Mouse (Mus musculus) neural tube, embryonic 10.5 days (tissue): ENCODE data around the gene Mef2a.

Experiments
- DNase-seq: peaks from one replicate; pipeline ENCODE4 v3.0.0-alpha.2; 2017; ENCODE audit warnings: low spot score; ENCODE audit errors: extremely low spot score

The Mef2a gene

DNA sequence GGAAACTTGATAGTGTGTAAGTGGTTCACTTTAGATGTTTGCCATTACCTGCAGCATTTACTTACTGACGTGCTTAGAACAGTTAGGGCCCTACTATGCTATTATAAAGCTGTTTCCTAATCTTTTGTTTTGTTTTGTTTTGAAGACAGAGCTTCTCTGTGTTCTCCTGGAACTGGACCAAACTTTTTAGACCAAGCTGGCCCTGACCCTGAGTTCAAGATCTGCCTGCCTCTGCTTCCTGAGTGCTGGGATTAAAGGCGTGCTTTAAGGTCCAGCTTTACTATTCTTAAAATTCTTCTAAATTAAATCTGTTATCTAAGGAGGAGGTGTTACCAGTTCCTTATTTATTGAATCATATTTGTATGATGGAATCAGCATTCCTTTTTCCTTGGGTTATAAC is 126.6 kb downstream of the Mef2a start:
- DNase-seq = no peak

GRCm38 (mm10) chr7:67245255-67245654 is 127.4 kb downstream of the Mef2a start:
- DNase-seq = no peak

GRCm38 (mm10) chr7:67243894-67244282 is 128.8 kb downstream of the Mef2a start:
- no peak for DNase-seq

DNA sequence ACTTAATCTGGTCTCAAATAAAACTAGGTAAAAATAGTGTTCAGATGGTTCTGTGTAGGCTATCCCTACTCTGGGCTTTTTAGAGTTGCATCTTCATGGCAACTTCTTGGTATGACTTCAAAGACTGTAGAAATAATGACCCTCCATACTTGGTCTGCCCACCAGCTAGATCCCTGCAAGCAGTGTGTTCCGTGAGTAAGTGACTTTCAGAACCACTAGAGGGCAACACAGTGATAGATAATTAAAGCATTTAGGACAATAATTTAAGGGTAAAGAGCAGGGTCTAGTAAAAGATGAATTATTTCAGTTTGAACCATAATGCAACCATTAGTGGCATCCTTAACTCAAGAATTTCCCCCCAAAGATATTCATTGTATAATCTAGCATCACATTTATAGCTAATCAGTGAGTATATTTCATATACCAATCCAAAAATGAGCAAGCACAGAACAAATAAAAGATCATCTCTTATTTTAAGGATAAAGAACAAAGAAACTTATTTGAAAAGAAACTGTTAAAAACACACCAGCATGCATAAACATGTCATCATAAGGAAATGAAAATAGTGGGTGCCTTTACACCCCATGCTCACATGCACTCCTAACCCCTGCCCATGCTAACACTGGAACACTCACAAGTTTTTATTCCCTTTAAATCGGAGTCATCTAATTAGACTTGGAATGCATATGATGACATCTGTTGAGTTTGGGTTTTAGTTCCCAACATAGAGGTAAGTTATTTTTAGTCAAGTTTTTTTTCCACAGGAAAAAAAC is 129.4 kb downstream of the Mef2a start:
- no peak for DNase-seq

DNA sequence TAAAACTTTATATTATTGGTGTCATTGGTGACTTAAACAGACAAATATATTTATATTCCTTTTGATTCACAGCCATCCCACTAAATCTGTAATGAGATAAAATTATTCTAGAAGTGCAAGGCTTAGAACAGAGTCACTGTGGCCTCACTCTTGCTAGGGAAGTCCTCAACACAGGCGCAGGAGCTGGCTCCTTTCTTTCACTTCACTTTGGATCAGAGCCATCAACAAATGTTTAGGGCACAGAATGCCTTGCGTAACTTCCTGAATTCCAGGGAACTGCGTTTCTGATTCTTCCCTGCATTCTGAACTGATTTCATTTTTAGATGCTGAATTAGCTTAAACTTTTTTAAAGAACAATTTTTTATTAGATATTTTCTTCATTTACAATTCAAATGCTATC is 130.7 kb downstream of the Mef2a start:
- DNase-seq = no peak

DNA sequence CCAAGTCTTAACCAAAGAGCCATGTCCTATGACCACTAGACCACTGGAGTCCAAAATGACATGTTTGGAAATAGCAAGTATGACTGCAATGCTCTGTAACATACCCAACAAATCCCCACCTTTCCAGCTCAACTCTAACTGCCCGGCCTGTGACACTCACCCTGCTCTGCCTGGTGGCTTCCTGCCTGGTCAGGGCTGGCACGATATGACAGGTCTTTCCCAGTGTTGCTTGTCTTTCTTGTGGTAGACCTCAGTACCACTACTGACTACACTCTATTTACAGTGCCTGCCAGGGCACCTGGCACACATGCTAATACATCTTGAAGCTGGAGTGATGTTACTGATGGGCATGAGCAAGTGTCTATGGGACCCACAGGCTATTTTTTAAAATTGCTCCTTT is 134.9 kb downstream of the Mef2a start:
- DNase-seq = no peak

- DNase-seq = no peak
These were observed 136.3 kb downstream of the Mef2a start for GRCm38 (mm10) chr7:67236351-67236750.

- no peak for DNase-seq
These were observed 137.9 kb downstream of the Mef2a start for GRCm38 (mm10) chr7:67234797-67235196.

DNA sequence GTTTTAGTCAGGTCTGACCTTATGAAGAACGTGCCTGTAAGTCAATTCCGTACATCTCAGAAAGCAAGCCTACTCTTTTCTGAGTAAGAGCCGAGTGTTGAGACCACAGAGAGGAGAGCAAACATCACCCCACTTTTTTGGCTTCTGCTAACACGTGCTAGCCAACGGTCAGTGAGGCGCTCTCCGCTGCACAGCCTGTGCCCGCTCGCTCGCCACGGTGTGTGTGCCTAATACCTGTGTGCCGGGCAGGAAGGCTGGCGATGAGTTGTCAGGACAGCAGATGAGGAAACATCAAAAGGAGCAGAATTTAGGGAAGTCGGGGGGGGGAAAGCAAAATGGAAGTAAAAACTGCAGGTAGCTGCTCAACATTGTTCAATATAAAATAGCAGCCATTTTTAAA is 140.2 kb downstream of the Mef2a start:
- DNase-seq = no peak

DNA sequence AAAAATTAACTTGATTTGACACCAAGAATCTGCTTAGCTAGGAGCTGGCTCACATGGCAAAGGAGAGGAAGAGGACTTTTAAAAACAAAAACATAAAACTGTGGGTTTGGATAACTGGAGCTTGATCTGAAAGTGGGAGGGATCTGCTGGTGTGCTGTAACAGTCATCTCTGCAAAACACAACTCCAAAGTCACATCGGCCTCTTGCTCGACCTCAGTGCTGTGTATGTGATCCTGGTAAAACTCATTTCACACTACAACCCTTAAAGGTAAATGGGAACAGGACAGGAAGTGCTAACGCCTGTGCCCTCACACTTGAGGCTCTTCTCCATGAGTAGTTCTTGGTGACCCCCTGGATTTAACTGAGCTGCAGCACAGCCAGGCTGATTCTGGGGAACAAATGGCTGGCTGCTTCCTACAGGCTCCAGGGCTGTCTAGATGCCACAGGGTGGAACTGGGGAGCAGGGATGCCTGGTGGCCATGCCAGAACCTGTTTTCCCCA is 142.0 kb downstream of the Mef2a start:
- no peak for DNase-seq

GRCm38 (mm10) chr7:67230221-67230620 is 142.4 kb downstream of the Mef2a start:
- no peak for DNase-seq

DNA sequence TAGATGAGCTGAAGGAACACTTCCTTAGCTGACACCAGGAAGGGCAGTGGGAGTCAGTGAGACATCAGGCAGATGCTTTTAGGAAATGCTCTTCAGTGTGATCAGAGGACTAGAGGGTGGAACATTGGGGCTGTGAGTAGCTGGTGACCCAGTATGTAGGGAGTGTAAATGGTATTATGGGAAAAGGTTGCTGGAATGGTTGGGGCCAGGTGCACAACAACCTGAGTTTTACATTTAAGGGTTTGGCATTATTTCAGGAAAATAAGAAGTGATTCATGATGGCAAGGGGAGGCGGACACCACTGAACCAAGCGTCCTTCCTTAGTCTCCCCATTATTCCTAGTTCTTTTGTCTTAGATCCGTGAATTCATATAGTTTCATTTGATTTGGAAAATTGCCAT is 143.0 kb downstream of the Mef2a start:
- no peak for DNase-seq

GRCm38 (mm10) chr7:67228891-67229602 is 143.6 kb downstream of the Mef2a start:
- peak; percentile 48 for DNase-seq

DNA sequence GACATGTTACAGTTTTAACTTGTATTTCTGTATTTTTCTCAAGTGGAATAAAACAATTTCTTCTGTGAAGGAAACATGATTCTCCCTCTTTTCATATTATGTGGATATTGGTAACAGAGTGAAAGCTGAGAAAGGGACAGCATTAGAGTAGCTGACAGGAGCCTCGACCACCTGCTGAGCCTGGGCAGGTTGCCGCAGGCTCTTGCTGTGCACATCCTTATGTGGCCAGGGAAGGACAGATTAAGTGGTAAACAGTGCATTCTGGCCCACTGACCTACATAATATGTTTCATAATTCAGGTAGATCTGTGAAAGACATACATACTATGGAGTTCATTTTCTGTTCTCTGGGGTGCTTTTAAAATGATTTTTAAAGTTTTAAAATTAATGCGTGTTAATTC is 144.3 kb downstream of the Mef2a start:
- no peak for DNase-seq

GRCm38 (mm10) chr7:67227538-67227937 is 145.1 kb downstream of the Mef2a start:
- DNase-seq = no peak

DNA sequence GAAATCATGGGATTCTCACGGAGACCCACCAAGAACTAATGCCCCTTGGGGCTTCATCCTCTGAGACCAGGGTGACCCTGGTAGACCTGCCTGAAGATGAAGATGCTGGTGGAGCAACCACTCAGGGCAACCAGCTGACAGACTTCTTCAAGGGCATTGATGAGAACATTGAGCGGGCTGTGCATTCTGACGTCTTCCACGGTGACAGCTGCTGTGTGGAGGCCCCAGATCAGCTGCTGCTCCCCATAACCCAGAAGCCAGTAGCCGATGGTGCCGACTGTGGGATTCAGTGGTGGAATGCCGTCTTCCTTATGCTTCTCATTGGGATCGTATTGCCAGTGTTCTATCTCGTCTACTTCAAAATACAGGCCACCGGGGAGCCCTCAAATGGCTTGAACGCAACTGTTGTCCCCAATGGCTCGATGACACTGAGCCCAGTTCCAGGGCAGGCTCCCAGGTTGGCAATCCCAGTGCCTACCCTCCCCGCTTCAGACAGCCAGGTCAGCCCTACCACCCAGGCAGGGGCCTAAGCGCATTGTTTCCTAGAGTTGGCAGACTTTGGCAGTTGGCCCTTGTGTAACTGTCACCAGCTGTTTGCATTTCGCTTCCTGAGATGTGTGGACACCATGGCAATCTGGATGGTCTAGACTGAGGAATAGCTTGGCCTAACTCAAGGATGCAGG is 146.6 kb downstream of the Mef2a start:
- DNase-seq = no peak

DNA sequence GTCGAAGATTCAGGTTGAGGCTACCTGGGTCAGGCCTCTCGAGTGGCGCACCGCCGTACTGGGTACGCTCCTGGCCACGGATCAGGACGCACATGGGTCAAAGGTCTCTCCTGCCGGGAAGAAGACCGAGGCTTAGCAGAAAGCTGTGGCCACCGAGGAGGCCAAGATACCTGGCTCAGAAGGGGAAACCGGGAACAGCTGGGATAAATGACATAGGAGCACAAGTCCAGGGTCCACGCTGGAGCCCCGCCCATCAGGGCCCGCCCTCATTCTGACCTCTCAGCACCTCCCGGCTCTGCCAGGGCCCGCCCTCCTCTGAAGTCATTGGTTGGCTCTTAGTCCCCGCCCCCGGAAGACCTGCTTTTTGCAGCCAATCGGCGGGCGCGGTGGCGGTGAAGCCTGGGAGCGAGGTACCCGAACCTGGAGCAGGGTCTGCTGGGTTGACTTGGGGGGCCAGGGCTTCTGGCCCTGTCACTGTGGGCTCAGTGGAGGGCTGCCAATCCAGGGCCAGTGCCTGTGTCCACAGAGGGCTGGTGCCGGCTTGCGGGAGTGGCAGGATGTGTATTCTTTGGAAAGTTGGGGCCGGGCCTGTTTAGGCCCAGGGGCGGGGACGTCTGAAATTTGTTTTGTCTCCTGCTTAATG is 150.3 kb downstream of the Mef2a start, which contains the start of gene Lysmd4:
Gene Lysmd4, plus strand, starts transcription at position 325 of the 643 bp plus-strand sequence.
- DNase-seq = peak; percentile 95

GRCm38 (mm10) chr7:67217025-67217424 is 155.6 kb downstream of the Mef2a start:
- peak; percentile 75 for DNase-seq

DNA sequence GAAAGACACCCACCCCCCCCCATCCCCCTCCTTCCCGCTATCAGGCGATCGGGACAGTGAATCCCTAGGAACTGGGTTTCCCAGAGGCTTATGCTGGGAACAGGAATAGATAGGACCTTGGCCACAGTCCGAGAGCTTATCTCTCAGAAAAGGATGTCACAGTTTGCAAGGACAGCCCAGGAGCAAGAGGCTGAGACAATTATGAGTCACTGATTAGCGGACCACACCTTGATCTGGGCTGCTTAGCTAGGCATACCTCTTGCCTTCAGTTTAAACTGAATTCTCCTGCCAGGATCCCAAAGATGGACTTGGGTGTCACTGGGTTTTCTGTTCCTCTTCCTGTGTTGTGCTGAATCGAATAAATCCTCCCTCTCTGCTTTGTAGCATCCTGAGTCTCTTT is 156.3 kb downstream of the Mef2a start:
- DNase-seq = no peak

DNA sequence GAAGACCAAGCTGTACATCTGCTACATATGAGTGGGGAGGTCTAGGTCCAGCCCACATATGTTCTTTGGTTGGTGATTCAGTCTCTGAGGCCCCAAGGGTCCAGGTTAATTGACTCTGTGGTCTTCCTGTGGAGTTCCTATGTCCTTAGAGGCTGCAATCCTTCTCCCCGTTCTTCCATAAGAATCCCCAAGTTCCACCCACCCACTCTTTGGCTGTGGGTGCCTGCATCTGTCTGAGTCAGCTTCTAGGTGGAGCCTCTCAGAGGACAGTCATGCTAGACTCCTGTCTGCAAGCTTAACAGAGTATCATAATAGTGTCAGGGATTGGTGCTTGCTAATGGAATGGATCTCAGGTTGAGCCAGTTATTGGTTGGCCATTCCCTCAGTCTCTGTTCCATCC is 159.1 kb downstream of the Mef2a start:
- no peak for DNase-seq

DNA sequence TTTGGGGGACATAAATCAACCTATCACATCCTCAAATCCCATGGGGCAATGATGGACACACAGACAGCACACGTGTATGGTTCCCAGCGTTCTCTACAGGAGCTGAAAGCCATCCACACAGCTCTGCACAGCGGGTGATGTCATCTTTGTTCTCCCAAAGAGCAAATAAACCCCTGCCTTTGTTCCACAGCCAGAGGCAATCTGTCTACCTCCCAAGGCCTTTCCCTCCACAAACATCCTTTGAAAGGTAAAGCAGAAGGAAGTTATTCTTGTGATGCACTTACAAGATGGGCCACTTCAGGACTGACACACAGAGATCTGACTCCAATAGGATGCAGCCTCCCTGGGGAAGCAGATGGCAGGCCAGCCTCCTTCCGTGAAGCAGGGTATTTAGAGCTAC is 160.7 kb downstream of the Mef2a start:
- peak; percentile 40 for DNase-seq

- DNase-seq = peak; percentile 34
These were observed 161.3 kb downstream of the Mef2a start for GRCm38 (mm10) chr7:67211341-67211740.
